ENCODE assay signal across 8 mouse cellular contexts in the genomic region with DNA sequence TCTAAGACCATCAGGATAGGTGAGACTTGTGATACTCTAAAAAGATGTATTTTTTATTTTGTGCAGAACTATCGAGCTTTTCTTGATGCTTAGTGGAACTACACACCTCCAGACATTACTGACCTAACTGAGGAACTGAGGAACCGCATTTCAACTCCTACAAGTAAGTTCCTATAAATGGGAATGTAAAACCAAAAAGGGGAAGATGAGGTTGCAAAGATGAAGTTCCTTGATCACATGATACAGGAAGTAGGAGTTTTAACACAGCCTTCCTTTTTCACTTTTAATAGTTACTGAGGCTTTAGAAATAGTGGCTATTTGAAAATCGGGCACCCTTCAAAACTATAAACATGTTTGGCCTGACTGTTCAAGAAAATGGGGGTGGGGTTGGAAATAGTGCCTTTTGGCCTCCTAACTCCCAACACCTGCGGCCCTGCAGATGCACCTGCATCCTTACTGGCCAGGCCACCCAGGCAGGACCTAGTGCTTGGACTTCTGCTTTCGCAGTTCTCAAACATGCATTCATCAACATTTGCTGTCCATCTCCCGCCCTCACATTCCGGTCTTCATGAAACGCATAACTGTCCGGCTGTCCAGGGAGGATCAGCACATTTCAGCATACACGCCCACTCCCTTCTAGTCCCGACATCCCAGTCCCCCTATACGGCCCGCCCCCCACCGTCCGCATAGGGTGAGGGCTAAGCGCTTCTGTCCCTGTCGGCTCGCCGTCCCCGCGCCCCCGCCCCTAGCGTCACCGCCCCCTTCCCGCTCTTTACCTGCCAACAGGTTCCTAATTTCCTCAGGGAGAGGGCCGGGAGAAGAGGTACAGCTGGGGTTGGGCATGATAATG. TPM values are rescaled to one million over a fixed set of nuclear protein-coding genes. Genes with fewer than 3 reads are reported as not detected.
DNase-seq lines count a peak whose midpoint lies in the region; ATAC-seq and TF ChIP-seq lines count a peak whose summit lies in the region.

No protein-coding gene starts in this region.

- no peak for TF ChIP-seq POLR2A in limb, embryonic 14.5 days (IDR thresholded peaks at IDR 0.05; ENCODE audit: borderline replicate concordance, extremely low read depth, insufficient read depth, insufficient read length)

- ATAC-seq in forebrain, embryonic 11.5 days (replicated peaks; ENCODE audit: low FRiP score) = peak; percentile 70; the same call in 1 of the 2 replicates
- peak; percentile 55 for ATAC-seq in limb, embryonic 14.5 days (ENCODE audit: low FRiP score, low read depth)

- intact Hi-C loops in heart, postnatal 36 days (cut with DNase I) = loop anchor here (5.0 kb wide), 4 partner anchors 76 to 834 kb away; a partner anchor contains a TSS

- WGBS in heart, embryonic 10.5 days = 9% methylated on average over 26 of the region's 26 CpGs
- WGBS in forebrain, embryonic 11.5 days = 9% methylated on average over 26 of the region's 26 CpGs
- 8% methylated on average over 26 of the region's 26 CpGs for WGBS in limb, embryonic 14.5 days

- H3K36me3 ChIP-seq in heart, embryonic 10.5 days = no peaks in the 10 kb centered on the region
- H3K36me3 ChIP-seq in forebrain, embryonic 11.5 days (ENCODE audit: control insufficient read depth, insufficient read depth, low read length) = no peaks in the 10 kb centered on the region
- no peaks in the 10 kb centered on the region for H3K36me3 ChIP-seq in limb, embryonic 14.5 days (ENCODE audit: control insufficient read depth, insufficient read depth, low read length)

- peak overlapping the region; percentile 86 for H3K27ac ChIP-seq in heart, embryonic 10.5 days
- H3K27ac ChIP-seq in forebrain, embryonic 11.5 days (ENCODE audit: low read depth, low read length) = no peak overlapping the region
- H3K27ac ChIP-seq in limb, embryonic 14.5 days (replicated peaks; ENCODE audit: low read depth, low read length) = no peak overlapping the region

- peaks cover 6% of the 10 kb centered on the region for H3K4me1 ChIP-seq in heart, embryonic 10.5 days
- H3K4me1 ChIP-seq in forebrain, embryonic 11.5 days (replicated peaks; ENCODE audit: control insufficient read depth, insufficient read depth, low read length) = no peaks in the 10 kb centered on the region
- H3K4me1 ChIP-seq in limb, embryonic 14.5 days (ENCODE audit: control insufficient read depth, insufficient read depth, low read length) = peaks cover 4% of the 10 kb centered on the region; the same call in 1 of the 2 replicates

- H3K4me2 ChIP-seq in forebrain, embryonic 11.5 days (ENCODE audit: low read depth, low read length, severe bottlenecking) = peak overlapping the region; percentile 83
- H3K4me2 ChIP-seq in limb, embryonic 14.5 days (replicated peaks; ENCODE audit: low read depth, low read length, severe bottlenecking) = peak overlapping the region; percentile 79

- peak overlapping the region; percentile 41; the same call in 1 of the 2 replicates for H3K9ac ChIP-seq in forebrain, embryonic 11.5 days (ENCODE audit: low read length)
- peak overlapping the region; percentile 40; the same call in 1 of the 2 replicates for H3K9ac ChIP-seq in limb, embryonic 14.5 days (ENCODE audit: low read depth, low read length, severe bottlenecking)

- H3K9me3 ChIP-seq in heart, embryonic 10.5 days = no peaks in the 10 kb centered on the region
- H3K9me3 ChIP-seq in forebrain, embryonic 11.5 days (ENCODE audit: control insufficient read depth, low read length) = no peaks in the 10 kb centered on the region
- H3K9me3 ChIP-seq in limb, embryonic 14.5 days (ENCODE audit: control insufficient read depth, low read length) = no peaks in the 10 kb centered on the region

- no peak for DNase-seq in heart, embryonic 10.5 days (ENCODE audit: low spot score)
- DNase-seq in heart, postnatal 36 days = no peak
- DNase-seq in ES-CJ7 (ENCODE audit: low read depth, low spot score) = peak; percentile 90
- peak; percentile 83 for DNase-seq in forebrain, embryonic 11.5 days (ENCODE audit: low spot score)
- DNase-seq in limb, embryonic 14.5 days (ENCODE audit: low spot score) = no peak
- peak; percentile 43 to 60 for DNase-seq in monocyte, adult 2 months (ENCODE audit: low read depth in 1 of 2, low spot score in 2 of 2)
- DNase-seq in retina, postnatal 1 day = no peak
- no peak for DNase-seq in kidney, adult 11 months

- peaks cover 51% of the 10 kb centered on the region for H3K27me3 ChIP-seq in heart, embryonic 10.5 days (ENCODE audit: insufficient read depth, poor library complexity, severe bottlenecking)
- H3K27me3 ChIP-seq in forebrain, embryonic 11.5 days (ENCODE audit: control insufficient read depth, insufficient read depth, low read length) = peaks cover 46% of the 10 kb centered on the region
- H3K27me3 ChIP-seq in limb, embryonic 14.5 days (ENCODE audit: control insufficient read depth, insufficient read depth, low read length) = peaks cover 43% of the 10 kb centered on the region

- peak overlapping the region; percentile 82 for H3K4me3 ChIP-seq in heart, embryonic 10.5 days
- peak overlapping the region; percentile 60 for H3K4me3 ChIP-seq in forebrain, embryonic 11.5 days (ENCODE audit: low read depth, low read length)
- H3K4me3 ChIP-seq in limb, embryonic 14.5 days (replicated peaks; ENCODE audit: low read length) = peak overlapping the region; percentile 69

RNA-seq across cellular contexts. Expression of a gene that starts 0.6 kb away (rescaled TPM):
- 11.8 and 26.4 TPM in 2 replicates for polyA plus RNA-seq in heart, embryonic 10.5 days (2016; fragmentation: Nextera tagmentation; extraction: Ambion mirVana)
- 1 to 10 TPM; 8.0 to 8.2 TPM for total RNA-seq in heart, postnatal 36 days (2021)
- 6.1 and 7.7 TPM in 2 replicates for polyA plus RNA-seq in forebrain, embryonic 11.5 days (2014; fragmentation: Nextera tagmentation; extraction: Ambion mirVana)
- polyA plus RNA-seq in limb, embryonic 14.5 days (2012; rRNA removed) = 11.0 and 14.4 TPM in 2 replicates
- 18.3 and 23.0 TPM in 2 replicates for polyA plus RNA-seq in limb, embryonic 14.5 days (2014; fragmentation: Nextera tagmentation; extraction: Ambion mirVana)

Comparison
In these comparisons a context has a peak if more than half of its experiments do, and no peak if none do; other contexts are left out.
1. DNase-seq: peak in ES-CJ7 (single experiment), forebrain, embryonic 11.5 days (single experiment) and monocyte, adult 2 months (2 of 2); none in heart, embryonic 10.5 days (single experiment), heart, postnatal 36 days (0 of 2), limb, embryonic 14.5 days (single experiment), retina, postnatal 1 day (single experiment) and kidney, adult 11 months (single experiment).
2. Peak in every context shown above with its lines, with median percentiles within 50 percentile points of each other: H3K4me3 ChIP-seq.